Mouse (Mus musculus) cortical plate, adult 2 months (tissue): ENCODE data around the gene Dcaf10. TPM values are rescaled to one million over a fixed set of nuclear protein-coding genes. Genes with fewer than 3 reads are reported as not detected.
"Not testable (repeated sequence)": the region's sequence is repeated elsewhere in the genome, so short reads cannot be mapped to it uniquely, and the experiment has no call there.

Experiments used
- H3K27ac ChIP-seq: fragments of 200-500 bp; 2 replicates; pipeline ENCODE4 v1.5.1; 2012; ENCODE audit warnings: low read length, control low read depth, inconsistent platforms; ENCODE audit not compliant: insufficient read depth
- H3K4me1 ChIP-seq: fragments of 200-500 bp; 2 replicates; pipeline ENCODE4 v1.6.1; 2011; ENCODE audit warnings: low read length; ENCODE audit not compliant: control insufficient read depth, insufficient read depth
- H3K4me3 ChIP-seq: fragments of 200-500 bp; 2 replicates; pipeline ENCODE4 v1.5.1; 2011; ENCODE audit warnings: mild to moderate bottlenecking, low read length, control low read depth; ENCODE audit not compliant: insufficient read depth
- CTCF ChIP-seq: fragments of 200-500 bp; IDR thresholded peaks from 2 replicates; pipeline ENCODE4 v1.5.1; 2011; ENCODE audit warnings: mild to moderate bottlenecking, control low read depth, low read length; ENCODE audit not compliant: insufficient read depth; ENCODE audit errors: extremely low read depth
- POLR2A ChIP-seq: fragments of 200-500 bp; IDR thresholded peaks from 2 replicates; pipeline ENCODE4 v1.6.1; 2011; ENCODE audit warnings: mild to moderate bottlenecking, low read length, control low read depth; ENCODE audit not compliant: insufficient read depth; ENCODE audit errors: extremely low read depth
- polyA plus RNA-seq: library from polyadenylated mRNA; depleted of rRNA; stranded (reverse); fragments of >200 nt; gene quantifications from 2 replicates; pipeline ENCODE4 v1.2.3, GENCODE M21; 2012

Gene Dcaf10
- polyA plus RNA-seq, 1 experiment: 8.2 TPM

DNA sequence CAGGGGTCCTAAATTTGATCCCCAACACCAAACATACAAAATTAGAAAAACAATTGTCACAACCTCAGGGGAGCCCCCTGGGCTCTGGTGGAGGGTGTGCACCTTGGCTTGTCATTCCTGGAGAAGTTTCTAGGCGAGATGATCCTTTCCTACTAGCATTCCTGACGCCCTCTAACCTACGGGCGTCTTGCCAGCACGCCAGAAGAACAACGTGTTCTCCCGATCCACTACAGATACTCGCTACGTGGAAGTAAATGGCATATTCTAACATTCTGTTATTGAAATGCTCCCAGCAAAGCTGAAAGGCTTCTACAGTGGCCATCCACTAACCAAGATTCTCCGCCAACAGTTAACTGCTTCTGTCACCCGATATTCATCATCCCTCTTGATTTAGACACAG lies 50.7 kb downstream of the Dcaf10 start:
- Histone ChIP-seq H3K4me3 (no peak overlapping the region), H3K27ac (no peak overlapping the region), H3K4me1 (no peaks in the 10 kb centered on the region)
- TF ChIP-seq CTCF (no peak), POLR2A (no peak)

DNA sequence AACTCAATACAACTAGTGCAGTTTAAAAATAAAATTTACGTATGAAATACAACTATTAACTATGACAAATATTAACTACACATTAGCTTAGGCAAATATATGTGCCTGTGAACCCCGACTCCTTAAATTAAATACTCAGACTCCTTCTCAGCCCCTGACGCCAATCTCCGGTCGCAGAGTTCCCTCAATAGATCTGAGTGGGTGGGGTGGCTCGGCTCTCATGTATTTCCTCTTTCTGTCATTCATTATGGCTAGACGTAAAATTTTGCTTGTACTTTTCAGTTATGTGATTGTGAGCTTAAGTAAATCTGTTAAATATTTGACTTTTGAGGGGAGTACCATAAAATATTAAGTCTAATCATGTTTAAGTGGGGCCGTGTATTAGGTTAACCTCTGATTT lies 51.1 kb downstream of the Dcaf10 start:
- H3K27ac ChIP-seq: no peak overlapping the region
- no peak overlapping the region for H3K4me3 ChIP-seq
- TF ChIP-seq POLR2A: no peak
- TF ChIP-seq CTCF: no peak
- H3K4me1 ChIP-seq: no peaks in the 10 kb centered on the region

DNA sequence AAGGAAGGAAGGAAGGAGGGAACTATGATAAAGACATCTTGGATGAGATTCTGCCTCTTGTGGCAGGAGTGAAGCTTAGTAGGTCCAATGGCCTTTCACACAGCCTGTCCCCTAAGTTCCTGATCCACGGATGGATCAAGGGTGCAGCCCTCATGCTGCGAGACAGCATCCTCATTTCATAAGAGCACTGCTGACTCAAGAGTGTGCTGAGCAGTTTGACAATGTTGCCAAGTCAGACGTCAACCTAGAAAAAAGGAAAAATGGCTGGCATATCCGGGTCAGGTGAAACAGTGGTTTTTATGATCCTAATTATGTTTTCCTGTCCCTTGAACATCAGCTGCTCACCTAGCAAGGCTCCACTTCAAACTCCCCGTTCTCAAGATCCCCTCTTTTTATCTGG lies 51.8 kb downstream of the Dcaf10 start:
- Histone ChIP-seq H3K4me1 (no peaks in the 10 kb centered on the region), H3K27ac (no peak overlapping the region)

DNA sequence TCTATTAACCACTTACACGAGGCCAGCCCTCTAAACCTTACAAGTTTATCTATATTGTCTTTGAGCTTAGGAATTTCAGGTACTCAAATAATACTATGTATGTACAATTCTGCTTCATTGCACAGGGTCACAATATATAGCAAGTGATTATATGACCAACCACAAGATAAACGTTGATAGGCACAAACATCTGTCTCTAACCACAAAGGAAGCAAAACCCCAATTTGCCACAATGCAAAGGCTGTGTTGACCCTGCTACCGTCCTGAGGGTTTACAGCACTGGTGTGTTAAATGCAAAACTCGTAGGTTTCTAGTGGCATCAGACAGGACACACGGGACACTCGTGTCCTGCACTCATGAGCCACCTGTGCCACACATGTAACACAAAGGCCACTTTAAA lies 54.3 kb downstream of the Dcaf10 start:
- H3K4me3 ChIP-seq, H3K27ac ChIP-seq, H3K4me1 ChIP-seq: not testable (repeated sequence)

More for the DNA sequence above, 51.8 kb downstream of the Dcaf10 start:
- TF ChIP-seq POLR2A (no peak), CTCF (no peak)
- H3K4me3 ChIP-seq: no peak overlapping the region

DNA sequence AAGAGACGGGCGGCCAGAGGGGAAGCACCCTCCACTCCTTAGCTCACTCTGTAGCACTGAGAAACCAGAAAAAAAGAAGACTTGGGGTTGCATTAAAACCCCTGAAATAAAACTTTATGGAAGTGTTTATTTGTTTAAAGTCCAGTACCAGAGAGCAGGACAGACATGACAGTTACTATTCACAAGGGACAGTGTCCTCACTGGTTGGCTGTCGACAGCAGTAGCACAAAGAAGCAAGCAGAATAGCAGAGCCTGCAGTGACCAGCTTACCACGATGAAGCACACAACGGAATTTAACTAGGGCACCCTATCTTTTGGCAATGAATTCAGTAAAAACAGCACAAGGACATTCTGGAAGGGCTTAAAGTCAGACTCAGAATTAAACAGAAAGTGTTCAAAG lies 56.4 kb downstream of the Dcaf10 start:
- not testable (repeated sequence) for H3K4me1 ChIP-seq, H3K4me3 ChIP-seq, H3K27ac ChIP-seq

DNA sequence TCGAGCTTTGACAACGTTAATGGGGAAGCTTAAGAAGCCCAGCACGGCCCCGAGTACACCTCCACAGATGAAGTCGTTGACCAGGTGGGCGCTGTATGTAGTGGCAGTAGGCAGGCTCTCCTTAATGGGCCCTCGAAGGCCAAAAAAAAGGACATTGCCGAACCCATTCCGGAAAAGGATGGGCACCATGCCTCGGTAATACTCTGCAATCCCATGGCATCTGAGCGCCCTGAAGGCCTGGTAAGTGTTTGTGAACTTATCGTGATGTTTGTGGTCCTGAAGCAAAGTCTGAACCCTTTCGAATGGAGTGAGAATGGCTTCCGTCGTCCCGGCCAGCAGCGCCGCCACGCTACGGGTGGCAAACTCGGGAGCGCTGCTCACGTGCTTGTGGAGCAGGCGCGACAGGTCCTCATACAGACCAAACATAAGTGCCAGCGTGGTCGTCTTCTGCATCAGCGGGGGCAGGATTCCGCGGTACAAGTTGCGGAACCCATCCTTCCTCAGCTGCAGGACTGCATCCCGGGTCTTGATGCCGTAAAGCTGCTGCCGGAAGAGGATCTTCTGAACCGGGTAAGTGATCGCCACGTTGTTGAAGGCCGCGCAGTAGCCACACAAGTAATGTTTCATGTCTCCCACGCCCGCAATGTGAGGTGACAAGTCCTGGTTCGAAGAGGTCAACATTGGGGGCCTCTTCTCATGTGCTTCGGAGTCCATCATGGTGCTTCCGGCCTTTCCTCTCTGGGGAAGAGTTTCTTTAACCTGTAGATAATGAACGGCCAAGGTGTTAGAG lies 57.7 kb downstream of the Dcaf10 start:
- TF ChIP-seq CTCF (no peak), POLR2A (no peak)
- Histone ChIP-seq H3K27ac (no peak overlapping the region), H3K4me1 (no peaks in the 10 kb centered on the region), H3K4me3 (no peak overlapping the region)

DNA sequence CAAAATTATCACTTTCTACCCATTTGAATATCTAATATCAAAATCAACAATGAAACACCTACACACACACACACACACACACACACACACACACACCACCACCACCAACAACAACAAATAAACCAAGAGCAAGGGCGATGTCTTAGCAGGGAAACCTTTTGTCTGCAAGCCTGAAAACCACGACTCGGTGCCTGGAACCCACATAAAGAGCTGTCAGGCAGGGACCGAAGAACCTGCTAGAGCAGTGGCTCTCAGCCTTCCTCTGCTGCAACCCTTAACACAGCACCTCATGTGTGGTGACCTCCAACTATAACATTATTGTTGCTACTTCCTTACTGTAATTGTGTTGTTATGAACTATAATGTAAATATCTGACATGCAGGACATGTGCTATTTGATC lies 60.4 kb downstream of the Dcaf10 start:
- H3K27ac ChIP-seq: no peak overlapping the region
- peaks cover 4% of the 10 kb centered on the region for H3K4me1 ChIP-seq
- H3K4me3 ChIP-seq: no peak overlapping the region
- no peak for TF ChIP-seq POLR2A
- TF ChIP-seq CTCF: no peak

DNA sequence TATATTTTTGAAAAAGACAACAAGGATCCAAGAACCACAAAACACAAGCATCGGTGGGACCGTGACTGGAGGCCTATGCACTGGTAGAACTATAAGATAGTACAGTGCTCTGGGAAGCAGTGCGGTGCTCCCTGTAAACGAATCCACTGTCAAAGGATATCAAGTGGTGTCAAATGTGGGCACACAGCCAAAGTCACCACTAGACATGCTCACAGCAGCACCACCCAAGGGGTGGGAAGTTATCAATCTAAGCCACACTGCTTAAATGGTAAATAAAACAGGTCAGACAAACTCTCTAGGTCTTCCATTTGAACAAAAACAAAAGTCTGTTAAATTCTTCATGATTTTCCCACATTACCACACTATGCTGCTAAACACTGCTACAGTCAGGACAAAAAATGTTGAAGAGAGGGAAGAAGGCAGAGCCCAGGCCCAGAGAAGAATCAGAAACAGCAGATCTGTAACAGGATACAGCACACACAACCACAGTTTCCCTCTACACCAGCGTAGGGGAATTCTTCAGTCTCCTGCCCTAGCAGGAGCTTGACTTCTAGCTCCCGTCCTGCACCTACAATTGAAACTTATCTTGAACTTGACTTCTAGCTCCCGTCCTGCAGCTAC lies 61.1 kb downstream of the Dcaf10 start:
- no peak for TF ChIP-seq CTCF
- Histone ChIP-seq H3K4me1 (peaks cover 4% of the 10 kb centered on the region), H3K27ac (no peak overlapping the region), H3K4me3 (no peak overlapping the region)

DNA sequence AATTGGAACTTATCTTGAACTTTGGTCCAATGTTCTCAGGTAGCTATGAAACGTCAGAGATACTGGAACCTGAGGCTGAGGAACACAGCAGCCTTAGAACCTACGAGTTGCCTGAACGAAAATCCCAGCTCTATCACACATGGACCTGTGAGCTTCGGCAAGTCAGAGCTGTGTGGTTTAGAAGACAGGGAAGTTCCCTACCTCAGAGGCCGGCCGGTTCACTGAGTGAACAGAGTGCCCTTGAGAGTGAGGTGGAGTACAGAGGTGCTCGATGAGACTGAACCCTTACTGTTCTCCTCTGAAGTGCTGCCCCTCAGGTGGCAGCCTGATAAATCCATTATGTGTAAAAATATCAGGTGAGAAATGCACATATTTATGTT lies 61.6 kb downstream of the Dcaf10 start:
- no peak for TF ChIP-seq POLR2A
- no peak for TF ChIP-seq CTCF
- no peak overlapping the region for H3K4me3 ChIP-seq
- H3K4me1 ChIP-seq: peaks cover 4% of the 10 kb centered on the region
- H3K27ac ChIP-seq: no peak overlapping the region

DNA sequence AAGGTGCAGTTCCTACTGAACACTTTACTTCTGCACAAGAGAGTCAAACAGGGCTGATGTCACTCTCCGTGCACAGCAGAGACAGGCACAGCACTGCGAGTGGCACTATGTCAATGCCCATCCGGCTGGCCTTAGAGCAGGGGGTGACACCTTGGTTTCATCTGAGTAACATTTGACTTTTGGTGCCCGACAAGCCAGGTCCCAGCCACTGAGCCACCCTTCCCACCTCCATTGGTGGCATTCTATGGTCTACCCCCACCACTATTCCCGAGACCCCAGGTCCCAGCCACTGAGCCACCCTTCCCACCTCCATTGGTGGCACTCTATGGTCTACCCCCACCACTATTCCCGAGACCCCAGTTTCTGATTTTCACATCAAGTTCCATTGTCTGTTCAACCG lies 62.2 kb downstream of the Dcaf10 start:
- H3K4me1 ChIP-seq: peaks cover 4% of the 10 kb centered on the region
- no peak for TF ChIP-seq POLR2A
- H3K27ac ChIP-seq: no peak overlapping the region
- no peak overlapping the region for H3K4me3 ChIP-seq
